Mouse (Mus musculus) megakaryocyte, adult 5-6 weeks (primary cell): ENCODE measurements around the gene Tmem139. TPM values are rescaled to one million over a fixed set of nuclear protein-coding genes. Genes with fewer than 3 reads are reported as not detected.

Experiments used
- ATAC-seq: 2 replicates; pipeline ENCODE4 v1.8.0; 2016; ENCODE audit warnings: mild to moderate bottlenecking, inconsistent platforms; ENCODE audit not compliant: poor library complexity, severe bottlenecking
- total RNA-seq, 2 experiments: library from RNA; stranded (forward) in 1 of 2; stranded (reverse) in 1 of 2; fragments of 153-499, 151-499 nt in 1 of 2; fragments of 221-1000, 200-1000 nt in 1 of 2; gene quantifications; 2 replicates each; pipeline versions ENCODE4 v1.2.3 to v1.2.4; 2015 to 2017

Tmem139 gene
- total RNA-seq, 2 experiments from 2014 or later = not detected

- no peak for ATAC-seq
These were observed 9.0 kb downstream of the Tmem139 start for GRCm38 (mm10) chr6:42270817-42271216.

GRCm38 (mm10) chr6:42276151-42276550, 14.4 kb downstream of the Tmem139 start:
- ATAC-seq = no peak

GRCm38 (mm10) chr6:42282865-42283528, 21.2 kb downstream of the Tmem139 start:
- ATAC-seq = 0 out of 2 replicates have a peak, but pooled peaks have one; percentile 27

GRCm38 (mm10) chr6:42286448-42286847, 24.7 kb downstream of the Tmem139 start, which contains the start of gene Clcn1:
TSS of gene Clcn1 (plus strand) at chr6:42286685.
- ATAC-seq = no peak

- ATAC-seq = no peak
These were observed 25.8 kb downstream of the Tmem139 start for GRCm38 (mm10) chr6:42287562-42287961.

- ATAC-seq = peak; percentile 85
These were observed 31.6 kb downstream of the Tmem139 start for GRCm38 (mm10) chr6:42293327-42293726.

- ATAC-seq = no peak
These were observed 33.9 kb downstream of the Tmem139 start for GRCm38 (mm10) chr6:42295549-42296094.

GRCm38 (mm10) chr6:42299362-42299761, 37.6 kb downstream of the Tmem139 start:
- ATAC-seq = peak; percentile 87

- peak; percentile 65 for ATAC-seq
These were observed 48.1 kb downstream of the Tmem139 start for GRCm38 (mm10) chr6:42309816-42310378.

- peak; percentile 93 for ATAC-seq
These were observed 48.8 kb downstream of the Tmem139 start for GRCm38 (mm10) chr6:42310427-42311053.

Other genes starting within 250 kb of the Tmem139 start
- not detected in 2 replicates for gene Sva, start 223.6 kb upstream of the Tmem139 start, total RNA-seq (2015)
- gene Sva, start 223.6 kb upstream of the Tmem139 start, total RNA-seq (2017) = not detected in 2 replicates
- gene Tas2r139, start 121.0 kb upstream of the Tmem139 start, total RNA-seq (2015) = not detected in 2 replicates
- gene Tas2r139, start 121.0 kb upstream of the Tmem139 start, total RNA-seq (2017) = not detected in 2 replicates
- not detected in 2 replicates for gene Tas2r144, start 46.6 kb upstream of the Tmem139 start, total RNA-seq (2015)
- not detected in 2 replicates for gene Tas2r144, start 46.6 kb upstream of the Tmem139 start, total RNA-seq (2017)
- 15.4 and 18.6 TPM in 2 replicates for gene Gstk1, start 16.0 kb upstream of the Tmem139 start, total RNA-seq (2015)
- gene Gstk1, start 16.0 kb upstream of the Tmem139 start, total RNA-seq (2017) = 6.7 and 9.4 TPM in 2 replicates
- gene Casp2, start 3.0 kb downstream of the Tmem139 start, total RNA-seq (2015) = 62.1 and 65.9 TPM in 2 replicates
- 49.2 and 53.5 TPM in 2 replicates for gene Casp2, start 3.0 kb downstream of the Tmem139 start, total RNA-seq (2017)
- gene Clcn1, start 24.7 kb downstream of the Tmem139 start, total RNA-seq (2015) = 1.5 TPM in 1 of 2 replicates, not detected in the other
- gene Clcn1, start 24.7 kb downstream of the Tmem139 start, total RNA-seq (2017) = not detected in 2 replicates
- gene Fam131b, start 62.7 kb downstream of the Tmem139 start, total RNA-seq (2015) = not detected in 2 replicates
- gene Fam131b, start 62.7 kb downstream of the Tmem139 start, total RNA-seq (2017) = not detected in 2 replicates
- gene Zyx, start 87.7 kb downstream of the Tmem139 start, total RNA-seq (2015) = 411 and 420 TPM in 2 replicates
- gene Zyx, start 87.7 kb downstream of the Tmem139 start, total RNA-seq (2017) = 117 and 131 TPM in 2 replicates
- not detected in 2 replicates for gene Epha1, start 111.3 kb downstream of the Tmem139 start, total RNA-seq (2015)
- not detected in 2 replicates for gene Epha1, start 111.3 kb downstream of the Tmem139 start, total RNA-seq (2017)
- 0.39 and 1.6 TPM in 2 replicates for gene Tas2r143, start 138.3 kb downstream of the Tmem139 start, total RNA-seq (2015)
- 1.5 TPM in 1 of 2 replicates, not detected in the other for gene Tas2r143, start 138.3 kb downstream of the Tmem139 start, total RNA-seq (2017)
- 0.25 and 0.59 TPM in 2 replicates for gene Tas2r135, start 143.5 kb downstream of the Tmem139 start, total RNA-seq (2015)
- gene Tas2r135, start 143.5 kb downstream of the Tmem139 start, total RNA-seq (2017) = not detected in 2 replicates
- 0.47 and 0.59 TPM in 2 replicates for gene Tas2r126, start 172.6 kb downstream of the Tmem139 start, total RNA-seq (2015)
- not detected in 2 replicates for gene Tas2r126, start 172.6 kb downstream of the Tmem139 start, total RNA-seq (2017)
- gene Olfr458, start 203.2 kb downstream of the Tmem139 start, total RNA-seq (2015) = not detected in 2 replicates
- gene Olfr458, start 203.2 kb downstream of the Tmem139 start, total RNA-seq (2017) = not detected in 2 replicates
- gene Olfr457, start 214.4 kb downstream of the Tmem139 start, total RNA-seq (2015) = not detected in 2 replicates
- 0.04 TPM in 1 of 2 replicates, not detected in the other for gene Olfr457, start 214.4 kb downstream of the Tmem139 start, total RNA-seq (2017)
- gene Olfr456, start 225.2 kb downstream of the Tmem139 start, total RNA-seq (2015) = not detected in 2 replicates
- not detected in 2 replicates for gene Olfr456, start 225.2 kb downstream of the Tmem139 start, total RNA-seq (2017)